Mouse (Mus musculus): Measurements from ENCODE around the gene Pmf1. TPM values are rescaled to one million over a fixed set of nuclear protein-coding genes. Genes with fewer than 3 reads are reported as not detected.

The Pmf1 gene
- polyA plus RNA-seq, 1 experiment from 2014 or later: 152 TPM

DNA sequence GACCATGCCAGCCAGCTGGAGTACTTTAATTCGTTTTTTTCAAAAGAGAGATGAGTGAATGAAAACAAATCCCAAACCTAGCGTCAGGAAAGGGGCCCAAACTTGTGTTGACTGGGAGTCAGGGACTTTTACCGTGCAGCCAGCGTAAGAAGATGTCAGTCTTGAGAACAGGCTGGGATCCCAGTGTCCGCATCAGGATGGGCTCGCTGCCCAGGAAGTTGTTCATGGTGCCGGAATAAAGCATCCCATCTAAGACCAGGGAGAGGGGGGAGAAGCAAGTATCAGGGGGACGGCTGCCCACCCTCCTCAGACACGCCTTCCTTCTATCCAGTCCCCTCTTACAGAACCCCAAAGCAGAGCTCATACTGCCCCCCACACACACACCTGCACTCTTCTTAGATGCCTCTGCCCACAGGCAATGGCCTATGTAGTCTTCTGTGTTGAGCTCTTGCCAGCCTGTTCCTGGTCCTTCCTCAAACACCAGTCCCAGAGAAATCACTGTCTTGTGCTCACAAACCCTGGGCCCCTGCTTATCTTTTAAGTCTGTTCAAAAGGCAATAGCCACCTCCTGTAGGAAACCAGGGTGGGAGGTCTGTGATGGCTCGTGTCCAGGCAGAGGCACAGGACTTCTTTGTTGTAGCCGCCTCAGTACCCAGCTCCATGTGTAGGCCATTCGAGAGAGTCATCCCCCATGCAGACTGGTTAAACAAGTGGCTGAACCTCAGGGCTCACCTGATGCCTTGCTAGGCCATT is 40.4 kb upstream of the Pmf1 start:
- Histone ChIP-seq H3K27ac (no peak overlapping the region), H3K27me3 (peaks cover 4% of the 10 kb centered on the region; the same call in 1 of the 2 replicates), H3K4me3 (replicated peaks) (no peak overlapping the region), H3K4me1 (peaks cover 36% of the 10 kb centered on the region), H3K36me3 (no peaks in the 10 kb centered on the region), H3K9me3 (replicated peaks) (no peaks in the 10 kb centered on the region), H3K9ac (no peak overlapping the region), H3K4me2 (no peak overlapping the region)
- WGBS: 77% methylated on average over 12 of the region's 12 CpGs
- no peak for ATAC-seq (replicated peaks; ENCODE audit: low FRiP score)

DNA sequence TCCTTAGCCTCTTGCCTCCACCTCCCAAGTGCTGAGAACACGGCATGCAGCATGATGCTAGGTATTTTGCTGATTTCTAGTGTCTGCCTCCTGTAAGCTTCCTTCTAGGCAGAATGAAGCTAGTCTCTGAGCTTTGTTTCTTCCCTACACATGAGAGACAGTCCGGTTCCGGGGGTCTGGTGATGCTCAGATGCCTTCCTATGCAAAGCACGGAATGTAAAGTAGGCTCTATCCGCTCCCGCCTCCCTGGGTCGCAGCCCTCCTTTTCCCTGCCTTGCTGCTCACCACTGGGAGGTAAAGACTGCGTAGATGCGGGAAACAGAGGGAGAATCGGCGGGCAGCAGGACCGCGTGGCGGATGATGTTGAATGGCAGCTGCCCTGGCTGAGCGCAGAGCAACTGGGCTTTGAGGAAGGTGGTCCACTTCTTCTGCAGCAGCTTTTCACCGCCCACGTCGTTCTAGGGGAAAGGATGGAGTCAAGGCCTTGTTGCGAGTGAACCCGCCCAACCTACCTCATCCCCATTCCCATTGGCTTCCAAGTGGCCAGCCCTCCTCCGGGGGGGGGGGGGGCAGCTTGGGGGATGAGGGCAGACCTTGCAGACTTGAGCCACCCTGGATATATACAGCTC is 39.4 kb upstream of the Pmf1 start:
- Histone ChIP-seq H3K36me3 (no peaks in the 10 kb centered on the region), H3K27ac (peak overlapping the region; percentile 41), H3K4me1 (peaks cover 26% of the 10 kb centered on the region), H3K4me3 (replicated peaks) (peak overlapping the region; percentile 38), H3K4me2 (peak overlapping the region; percentile 66), H3K9ac (peak overlapping the region; percentile 37), H3K27me3 (peaks cover 4% of the 10 kb centered on the region; the same call in 1 of the 2 replicates), H3K9me3 (replicated peaks) (no peaks in the 10 kb centered on the region)
- 6% methylated on average over 20 of the region's 21 CpGs for WGBS
- peak; percentile 53 for ATAC-seq (replicated peaks; ENCODE audit: low FRiP score)

DNA sequence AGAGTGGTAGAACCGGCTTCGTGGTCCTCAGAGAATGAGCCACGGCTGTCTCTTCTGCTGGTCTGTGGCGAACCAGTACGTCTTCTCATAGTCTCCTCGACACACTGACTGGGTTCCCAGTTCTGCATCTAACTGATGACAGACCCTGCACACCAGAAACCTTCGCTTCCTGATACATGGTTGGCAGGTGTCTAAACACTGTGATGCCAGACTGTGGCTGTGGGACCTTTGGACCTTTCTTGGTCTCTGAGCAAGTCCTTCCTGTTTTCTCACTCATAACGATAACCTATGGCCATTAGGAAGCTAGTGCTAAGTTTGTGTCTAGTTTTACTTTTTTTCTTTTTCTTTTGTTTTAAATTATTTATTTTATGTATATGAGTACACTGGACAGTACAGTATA is 38.3 kb upstream of the Pmf1 start:
- Histone ChIP-seq H3K4me1 (peaks cover 21% of the 10 kb centered on the region), H3K9me3 (replicated peaks) (no peaks in the 10 kb centered on the region), H3K27me3 (peaks cover 4% of the 10 kb centered on the region; the same call in 1 of the 2 replicates), H3K4me3 (replicated peaks) (no peak overlapping the region), H3K27ac (no peak overlapping the region), H3K4me2 (no peak overlapping the region), H3K9ac (no peak overlapping the region), H3K36me3 (no peaks in the 10 kb centered on the region)
- ATAC-seq (replicated peaks; ENCODE audit: low FRiP score): no peak
- WGBS: 87% methylated on average over 8 of the region's 8 CpGs

- H3K9me3 ChIP-seq (replicated peaks): no peaks in the 10 kb centered on the region
- H3K4me3 ChIP-seq (replicated peaks): no peak overlapping the region
- H3K4me1 ChIP-seq: peaks cover 18% of the 10 kb centered on the region
- H3K9ac ChIP-seq: no peak overlapping the region
- H3K36me3 ChIP-seq: no peaks in the 10 kb centered on the region
- H3K27ac ChIP-seq: no peak overlapping the region
- WGBS: 59% methylated on average over 8 of the region's 8 CpGs
- 0 out of 2 replicates have a peak, but pooled peaks cover 4% of the 10 kb centered on the region for H3K27me3 ChIP-seq
- H3K4me2 ChIP-seq: no peak overlapping the region
- ATAC-seq (replicated peaks; ENCODE audit: low FRiP score): no peak
Observed at GRCm38 (mm10) chr3:88447676-88448183, 37.6 kb upstream of the Pmf1 start.

DNA sequence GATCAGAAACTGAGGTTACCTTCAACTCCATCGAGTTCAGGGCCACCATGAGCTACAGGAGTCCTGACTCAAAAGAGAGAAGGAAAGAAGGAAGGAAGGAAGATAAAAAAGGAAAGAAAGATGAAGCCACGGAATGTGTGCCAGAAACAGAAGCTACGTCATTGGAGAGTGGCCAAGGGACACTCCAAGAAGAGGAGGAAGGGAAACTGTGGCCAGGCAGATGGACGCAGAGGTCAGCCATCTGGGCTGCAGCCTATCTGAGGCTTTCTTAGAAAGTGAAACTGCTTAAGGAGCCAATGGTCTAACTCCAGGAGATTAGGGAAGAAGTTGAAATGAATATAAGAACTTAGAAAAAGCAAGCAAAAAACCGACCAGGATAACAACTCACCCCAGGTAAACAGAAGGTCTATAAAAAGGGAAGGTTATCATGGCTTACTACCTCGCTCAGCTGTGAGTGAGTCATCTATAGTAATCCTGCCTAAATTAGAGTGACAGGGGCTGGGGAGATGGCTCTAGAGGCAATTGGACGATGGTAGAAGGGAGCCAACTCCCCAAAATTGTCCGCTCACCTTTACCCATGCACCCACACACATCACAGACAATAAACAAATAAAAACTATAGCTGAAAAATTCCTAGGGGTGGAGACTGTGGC is 36.5 kb upstream of the Pmf1 start:
- Histone ChIP-seq H3K27me3 (peaks cover 6% of the 10 kb centered on the region; the same call in 1 of the 2 replicates), H3K9ac (no peak overlapping the region), H3K27ac (no peak overlapping the region), H3K4me2 (no peak overlapping the region), H3K36me3 (no peaks in the 10 kb centered on the region), H3K9me3 (replicated peaks) (no peaks in the 10 kb centered on the region), H3K4me3 (replicated peaks) (no peak overlapping the region), H3K4me1 (peaks cover 18% of the 10 kb centered on the region)
- no peak for ATAC-seq (replicated peaks; ENCODE audit: low FRiP score)
- WGBS: 65% methylated on average over 8 of the region's 8 CpGs

DNA sequence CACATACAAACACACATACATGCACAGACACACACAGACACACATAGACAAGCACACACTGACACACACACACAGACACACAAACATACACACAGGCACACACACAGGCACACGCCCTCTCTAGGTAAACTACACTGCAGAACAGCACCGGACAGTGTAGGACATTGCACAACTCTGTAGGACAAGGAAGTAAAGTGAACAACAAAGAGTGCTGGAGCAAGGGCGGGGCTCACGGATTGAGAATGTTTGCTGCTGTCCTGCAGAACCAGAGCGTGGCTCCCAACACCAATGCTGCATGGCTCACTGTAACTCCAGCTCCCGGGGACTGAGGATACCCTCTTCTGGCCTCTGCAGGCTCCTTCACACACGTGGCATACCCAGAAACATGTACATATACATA is 32.8 kb upstream of the Pmf1 start:
- H3K4me2 ChIP-seq: no peak overlapping the region
- H3K9ac ChIP-seq: no peak overlapping the region
- H3K27ac ChIP-seq: no peak overlapping the region
- no peaks in the 10 kb centered on the region for H3K9me3 ChIP-seq (replicated peaks)
- no peaks in the 10 kb centered on the region for H3K36me3 ChIP-seq
- no peak overlapping the region for H3K4me3 ChIP-seq (replicated peaks)
- H3K27me3 ChIP-seq: peaks cover 3% of the 10 kb centered on the region; the same call in 1 of the 2 replicates
- H3K4me1 ChIP-seq: peaks cover 28% of the 10 kb centered on the region
- WGBS: 73% methylated on average over 7 of the region's 7 CpGs
- ATAC-seq (replicated peaks; ENCODE audit: low FRiP score): no peak

DNA sequence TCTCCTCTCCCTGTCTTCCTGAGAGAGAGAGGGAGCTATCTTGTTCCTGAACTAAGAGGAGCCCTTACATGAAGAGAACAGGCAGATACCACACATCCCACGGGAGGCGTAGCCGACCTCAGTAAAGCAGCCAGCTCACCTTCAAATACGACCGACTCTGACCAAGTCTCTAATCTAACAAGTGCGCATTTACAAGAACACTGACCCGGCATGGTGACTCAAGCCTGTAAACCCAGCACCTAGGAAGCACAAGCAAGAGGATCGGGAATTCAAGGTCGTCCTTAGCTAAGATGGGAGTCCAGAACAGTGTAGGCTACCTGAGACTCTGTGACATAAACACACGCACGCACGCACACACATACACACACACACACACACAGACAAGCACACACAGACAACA is 32.4 kb upstream of the Pmf1 start:
- H3K4me1 ChIP-seq: peaks cover 29% of the 10 kb centered on the region
- H3K4me2 ChIP-seq: no peak overlapping the region
- no peaks in the 10 kb centered on the region for H3K36me3 ChIP-seq
- H3K27me3 ChIP-seq: peaks cover 3% of the 10 kb centered on the region; the same call in 1 of the 2 replicates
- H3K27ac ChIP-seq: no peak overlapping the region
- H3K9ac ChIP-seq: no peak overlapping the region
- H3K9me3 ChIP-seq (replicated peaks): no peaks in the 10 kb centered on the region
- H3K4me3 ChIP-seq (replicated peaks): no peak overlapping the region
- ATAC-seq (replicated peaks; ENCODE audit: low FRiP score): no peak
- 79% methylated on average over 12 of the region's 12 CpGs for WGBS

DNA sequence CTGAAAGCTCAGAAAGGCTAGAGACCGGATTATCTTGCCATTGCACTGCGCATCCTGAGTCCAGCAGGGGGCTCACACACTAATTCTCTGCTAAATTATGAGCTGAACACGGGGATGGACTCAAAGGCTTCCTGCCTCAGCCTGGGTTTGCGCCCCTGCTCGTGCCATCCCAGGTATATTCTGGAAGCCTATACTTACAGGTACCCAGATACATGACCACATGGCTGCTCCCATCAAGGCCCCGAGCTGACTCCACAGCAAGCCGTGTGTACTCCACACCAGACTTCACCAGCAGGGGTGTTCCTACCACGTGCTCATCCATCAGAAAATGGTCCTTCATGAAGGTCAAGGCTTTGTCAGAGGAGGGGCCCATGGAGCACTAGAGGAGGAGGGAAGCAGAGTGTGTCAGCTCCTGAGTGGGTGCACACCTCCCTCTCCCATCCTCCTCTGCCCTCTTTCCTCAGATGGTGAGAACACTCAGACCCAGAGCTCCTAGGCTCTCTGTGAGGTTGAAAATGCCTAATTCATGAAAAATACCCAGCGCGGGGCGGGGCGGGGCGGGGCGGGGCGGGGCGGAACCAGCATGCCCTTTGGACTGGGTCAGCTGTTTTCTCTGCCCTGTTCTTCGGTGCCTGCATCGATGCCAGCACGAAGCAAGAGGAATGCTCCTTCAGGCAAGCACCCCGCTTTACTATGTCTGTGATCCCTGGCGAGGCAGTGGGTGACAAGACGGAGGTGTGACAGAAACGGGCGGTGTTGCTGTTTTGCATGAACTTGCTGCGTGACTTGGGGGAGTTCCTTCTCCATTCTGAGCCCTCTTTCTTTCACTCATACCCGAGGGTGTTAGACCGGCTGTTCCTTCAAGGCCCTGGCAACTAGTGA is 30.6 kb upstream of the Pmf1 start:
- peak overlapping the region; percentile 50 for H3K4me2 ChIP-seq
- no peak overlapping the region for H3K27ac ChIP-seq
- H3K4me3 ChIP-seq (replicated peaks): peak overlapping the region; percentile 19
- no peak overlapping the region for H3K9ac ChIP-seq
- no peak; the same call in 1 of the 2 replicates for ATAC-seq (replicated peaks; ENCODE audit: low FRiP score)
- 12% methylated on average over 27 of the region's 27 CpGs for WGBS
- no peaks in the 10 kb centered on the region for H3K9me3 ChIP-seq (replicated peaks)
- H3K27me3 ChIP-seq: peaks cover 3% of the 10 kb centered on the region; the same call in 1 of the 2 replicates
- peaks cover 45% of the 10 kb centered on the region for H3K4me1 ChIP-seq
- H3K36me3 ChIP-seq: no peaks in the 10 kb centered on the region

GRCm38 (mm10) chr3:88439582-88439981 is 29.5 kb upstream of the Pmf1 start:
- no peaks in the 10 kb centered on the region for H3K36me3 ChIP-seq
- H3K27ac ChIP-seq: no peak overlapping the region
- ATAC-seq (replicated peaks; ENCODE audit: low FRiP score): no peak
- no peaks in the 10 kb centered on the region for H3K9me3 ChIP-seq (replicated peaks)
- WGBS: 69% methylated on average over 4 of the region's 4 CpGs
- H3K9ac ChIP-seq: no peak overlapping the region
- H3K4me1 ChIP-seq: peaks cover 50% of the 10 kb centered on the region
- no peak overlapping the region for H3K4me2 ChIP-seq
- peaks cover 3% of the 10 kb centered on the region; the same call in 1 of the 2 replicates for H3K27me3 ChIP-seq
- no peak overlapping the region for H3K4me3 ChIP-seq (replicated peaks)

DNA sequence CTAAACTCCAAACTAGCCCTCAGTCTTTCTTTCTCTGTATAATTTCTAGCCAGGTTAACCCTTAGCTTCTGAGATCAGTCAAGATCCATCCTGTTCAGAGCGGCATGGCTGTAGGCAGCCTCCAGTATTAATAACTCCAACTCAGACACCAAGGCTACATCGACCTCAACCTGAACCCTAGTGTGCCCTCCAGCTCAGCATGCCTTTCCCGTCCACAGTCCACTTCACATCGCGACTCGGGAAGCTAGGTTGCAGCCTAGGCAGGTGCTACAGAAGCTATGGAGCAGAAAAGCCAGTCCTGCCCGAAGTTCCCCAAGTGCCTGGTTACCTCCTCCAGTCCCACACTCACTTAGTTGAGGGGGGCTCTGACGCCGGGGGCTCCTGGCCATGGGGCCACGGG is 27.3 kb upstream of the Pmf1 start:
- Histone ChIP-seq H3K36me3 (no peaks in the 10 kb centered on the region), H3K27me3 (peaks cover 3% of the 10 kb centered on the region; the same call in 1 of the 2 replicates), H3K9me3 (replicated peaks) (no peaks in the 10 kb centered on the region), H3K4me2 (peak overlapping the region; percentile 72), H3K4me1 (peaks cover 50% of the 10 kb centered on the region), H3K27ac (peak overlapping the region; percentile 87), H3K4me3 (replicated peaks) (peak overlapping the region; percentile 41), H3K9ac (peak overlapping the region; percentile 41; the same call in 1 of the 2 replicates)
- peak; percentile 53 for ATAC-seq (replicated peaks; ENCODE audit: low FRiP score)
- WGBS: 49% methylated on average over 10 of the region's 10 CpGs

Data from kidney, embryonic 15.5 days (tissue).